Mouse (Mus musculus) heart, embryonic 14.5 days (tissue): Measurements from ENCODE around the gene Gatad2b. TPM values are rescaled to one million over a fixed set of nuclear protein-coding genes. Genes with fewer than 3 reads are reported as not detected.
A peak's percentile ranks its signal among the peaks of the same experiment; 100 is the strongest.
"Not testable (repeated sequence)": the region's sequence is repeated elsewhere in the genome, so short reads cannot be mapped to it uniquely, and the experiment has no call there.

Experiments
- ATAC-seq: fragments of 200-750 bp; cut with Nextera tagmentation; 2 replicates; pipeline ENCODE4 v1.8.0; 2017; ENCODE audit warnings: low read depth, moderate TSS enrichment; ENCODE audit not compliant: insufficient number of reproducible peaks, insufficient read depth, low FRiP score
- H3K27ac ChIP-seq, 2 experiments: fragments of 200-500 bp in 1 of 2; fragments of 300-500 bp in 1 of 2; sonication (generic) in 1 of 2; replicated peaks in 1 of 2; 2 replicates each; pipeline ENCODE4 v1.5.1; 2012 to 2014; ENCODE audit warnings: low read depth in 2 of 2, low read length in 2 of 2, control low read depth in 1 of 2, mild to moderate bottlenecking in 1 of 2, mixed read lengths in 1 of 2; ENCODE audit not compliant: control insufficient read depth in 1 of 2, insufficient read depth in 1 of 2
- H3K27me3 ChIP-seq: fragments of 300-500 bp; sonication (generic); 2 replicates; pipeline ENCODE4 v1.6.1; 2014; ENCODE audit warnings: mild to moderate bottlenecking, low read length, control low read depth; ENCODE audit not compliant: control insufficient read depth, insufficient read depth
- H3K36me3 ChIP-seq: fragments of 300-500 bp; sonication (generic); 2 replicates; pipeline ENCODE4 v1.6.1; 2014; ENCODE audit warnings: mild to moderate bottlenecking, control low read depth, low read length, mixed read lengths; ENCODE audit not compliant: control insufficient read depth, insufficient read depth
- H3K4me1 ChIP-seq, 2 experiments: fragments of 200-500 bp in 1 of 2; fragments of 300-500 bp in 1 of 2; sonication (generic) in 1 of 2; 2 replicates each; pipeline ENCODE4 v1.6.1; 2012 to 2014; ENCODE audit warnings: low read length in 2 of 2, control low read depth in 1 of 2, mixed read lengths in 1 of 2; ENCODE audit not compliant: control insufficient read depth in 2 of 2, insufficient read depth in 2 of 2
- H3K4me2 ChIP-seq: fragments of 300-500 bp; sonication (generic); 2 replicates; pipeline ENCODE4 v1.6.1; 2014; ENCODE audit warnings: mild to moderate bottlenecking, low read length
- H3K4me3 ChIP-seq, 2 experiments: fragments of 200-500 bp in 1 of 2; fragments of 300-500 bp in 1 of 2; sonication (generic) in 1 of 2; 2 replicates each; pipeline ENCODE4 v1.5.1; 2012 to 2014; ENCODE audit warnings: low read length in 2 of 2, mild to moderate bottlenecking in 2 of 2, control low read depth in 1 of 2, low read depth in 1 of 2, moderate library complexity in 1 of 2; ENCODE audit not compliant: control insufficient read depth in 1 of 2, insufficient read depth in 1 of 2
- H3K9ac ChIP-seq: fragments of 300-500 bp; sonication (generic); 2 replicates; pipeline ENCODE4 v1.6.1; 2014; ENCODE audit warnings: mild to moderate bottlenecking, low read length
- H3K9me3 ChIP-seq: fragments of 300-500 bp; sonication (generic); 2 replicates; pipeline ENCODE4 v1.6.1; 2016; ENCODE audit warnings: low read length, control low read depth; ENCODE audit not compliant: control insufficient read depth
- WGBS: fragments of 180-500 bp; shearing (Covaris S2); extraction: QIAGEN DNeasy Blood & Tissue Kit; methylation state at CpG from one replicate; pipeline ENCODE4 v1.1.7; 2014; 5-methylcytosine and 5-hydroxymethylcytosine counted together
- polyA plus RNA-seq: library from polyadenylated mRNA; unstranded; fragments of >200 nt; fragmentation: Nextera tagmentation; extraction: Ambion mirVana; gene quantifications from 2 replicates; pipeline ENCODE4 v1.2.1, GENCODE M21; 2014

The Gatad2b gene
- 8.2 and 9.4 TPM in 2 replicates for polyA plus RNA-seq

GRCm38 (mm10) chr3:90292345-90293275 is at the start of gene Gatad2b:
Gatad2b (plus strand) TSS chr3:90293178.
- H3K36me3 ChIP-seq: peaks cover 3% of the 10 kb centered on the region; the same call in 1 of the 2 replicates
- no peaks in the 10 kb centered on the region for H3K27me3 ChIP-seq
- H3K4me1 ChIP-seq: peaks cover 0 to 17% of the 10 kb centered on the region in 2 experiments; a peak in 2 of 4 replicates
- peak within 1 kb of the TSS; percentile 89 for H3K9ac ChIP-seq
- peak; percentile 97 for ATAC-seq
- peak within 1 kb of the TSS; percentile 95 to 96 for H3K27ac ChIP-seq
- peak within 1 kb of the TSS; percentile 75 to 99 for H3K4me3 ChIP-seq
- H3K9me3 ChIP-seq: no peaks in the 10 kb centered on the region
- WGBS: under 1% methylated on average over 47 of the region's 47 CpGs
- H3K4me2 ChIP-seq: peak within 1 kb of the TSS; percentile 94

- H3K9me3 ChIP-seq: no peaks in the 10 kb centered on the region
- no peak overlapping the region for H3K9ac ChIP-seq
- ATAC-seq: no peak
- H3K36me3 ChIP-seq: peaks cover 8% of the 10 kb centered on the region
- no peaks in the 10 kb centered on the region for H3K27me3 ChIP-seq
- H3K4me2 ChIP-seq: no peak overlapping the region
- no peak overlapping the region for H3K4me3 ChIP-seq
- peaks cover 11 to 22% of the 10 kb centered on the region in 2 experiments for H3K4me1 ChIP-seq
- no peak overlapping the region for H3K27ac ChIP-seq
- 68% methylated on average over 2 of the region's 2 CpGs for WGBS
Observed at GRCm38 (mm10) chr3:90245406-90245805, 47.6 kb upstream of the Gatad2b start.

- Histone ChIP-seq H3K4me1 (peaks cover 13 to 22% of the 10 kb centered on the region in 2 experiments), H3K27ac (peak overlapping the region; percentile 90 to 92), H3K27me3 (no peaks in the 10 kb centered on the region), H3K4me2 (peak overlapping the region; percentile 85), H3K9ac (peak overlapping the region; percentile 91), H3K4me3 (peak overlapping the region; percentile 33 to 80), H3K9me3 (no peaks in the 10 kb centered on the region), H3K36me3 (peaks cover 21% of the 10 kb centered on the region)
- 5% methylated on average over 3 of the region's 3 CpGs for WGBS
- ATAC-seq: no peak
Observed at GRCm38 (mm10) chr3:90247630-90247959, 45.4 kb upstream of the Gatad2b start.

GRCm38 (mm10) chr3:90247960-90248745 is 44.8 kb upstream of the Gatad2b start, which contains the start of gene Slc39a1:
Slc39a1 (plus strand) TSS chr3:90248172.
- WGBS: under 1% methylated on average over 40 of the region's 44 CpGs
- peak; percentile 92 for ATAC-seq
- H3K9ac ChIP-seq: peak within 1 kb of the TSS; percentile 91
- peaks cover 13 to 17% of the 10 kb centered on the region in 2 experiments for H3K4me1 ChIP-seq
- peak within 1 kb of the TSS; percentile 90 to 92 for H3K27ac ChIP-seq
- peaks cover 21% of the 10 kb centered on the region for H3K36me3 ChIP-seq
- H3K27me3 ChIP-seq: no peaks in the 10 kb centered on the region
- H3K9me3 ChIP-seq: no peaks in the 10 kb centered on the region
- peak within 1 kb of the TSS; percentile 78 to 80 for H3K4me3 ChIP-seq
- H3K4me2 ChIP-seq: peak within 1 kb of the TSS; percentile 85

- Histone ChIP-seq H3K27ac (peak overlapping the region; percentile 90), H3K9ac (peak overlapping the region; percentile 91), H3K36me3 (peaks cover 21% of the 10 kb centered on the region), H3K4me1 (peaks cover 11 to 15% of the 10 kb centered on the region in 2 experiments), H3K4me2 (peak overlapping the region; percentile 85), H3K9me3 (no peaks in the 10 kb centered on the region), H3K27me3 (no peaks in the 10 kb centered on the region), H3K4me3 (peak overlapping the region; percentile 78 to 80)
- 2% methylated on average over 10 of the region's 10 CpGs for WGBS
- 0 out of 2 replicates have a peak, but pooled peaks have one; percentile 3 for ATAC-seq
Observed at GRCm38 (mm10) chr3:90248746-90249100, 44.3 kb upstream of the Gatad2b start.

GRCm38 (mm10) chr3:90250791-90251190 is 42.2 kb upstream of the Gatad2b start:
- no peak for ATAC-seq
- no peak overlapping the region for H3K4me3 ChIP-seq
- peaks cover 14 to 23% of the 10 kb centered on the region in 2 experiments for H3K4me1 ChIP-seq
- WGBS: 67% methylated on average over 6 of the region's 6 CpGs
- peaks cover 21% of the 10 kb centered on the region for H3K36me3 ChIP-seq
- no peak overlapping the region for H3K9ac ChIP-seq
- H3K27me3 ChIP-seq: no peaks in the 10 kb centered on the region
- H3K4me2 ChIP-seq: no peak overlapping the region
- no peaks in the 10 kb centered on the region for H3K9me3 ChIP-seq
- no peak overlapping the region for H3K27ac ChIP-seq

- H3K9me3 ChIP-seq, H3K27me3 ChIP-seq, ATAC-seq, H3K9ac ChIP-seq, H3K4me3 ChIP-seq, H3K27ac ChIP-seq, H3K4me2 ChIP-seq: not testable (repeated sequence)
- 93% methylated on average over 6 of the region's 12 CpGs for WGBS
- Histone ChIP-seq H3K4me1 (peaks cover 12 to 23% of the 10 kb centered on the region in 2 experiments), H3K36me3 (peaks cover 25% of the 10 kb centered on the region)
Observed at GRCm38 (mm10) chr3:90251731-90252226, 41.2 kb upstream of the Gatad2b start.
